Mouse (Mus musculus): ENCODE measurements around the gene Pdss2. TPM values are rescaled to one million over a fixed set of nuclear protein-coding genes. Genes with fewer than 3 reads are reported as not detected.

Gene Pdss2
- total RNA-seq, 1 experiment = 16.6 TPM

GRCm38 (mm10) chr10:43363431-43363851 lies 142.2 kb downstream of the Pdss2 start:
- Histone ChIP-seq H3K4me1 (ENCODE audit: control insufficient read depth in 2 of 2, insufficient read depth in 2 of 2, low read length in 2 of 2, poor library complexity in 1 of 2) (peaks cover 3% of the 10 kb centered on the region in 2 experiments; a peak in 2 of 4 replicates), H3K27ac (ENCODE audit: insufficient read depth, low read depth, low read length, poor library complexity, severe bottlenecking) (no peak overlapping the region), H3K4me3 (ENCODE audit: insufficient read depth in 1 of 2, low read depth in 1 of 2, low read length in 2 of 2, poor library complexity in 1 of 2, severe bottlenecking in 1 of 2) (no peak overlapping the region), H3K9ac (ENCODE audit: insufficient read depth, low read depth, low read length, poor library complexity, severe bottlenecking) (no peak overlapping the region), H3K9me3 (ENCODE audit: control insufficient read depth, insufficient read depth, low read depth, low read length) (no peaks in the 10 kb centered on the region), H3K36me3 (ENCODE audit: control insufficient read depth, insufficient read depth, low read length, poor library complexity, severe bottlenecking) (no peaks in the 10 kb centered on the region)
- in situ Hi-C loops (cut with MboI; ENCODE audit: low sequenced_read_pairs in 2 of 2, unreplicated experiment in 2 of 2) = no loop called here
- TF ChIP-seq ZC3H11A (IDR thresholded peaks at IDR 0.05; ENCODE audit: borderline replicate concordance, low read depth, low read length) = no peak
- no peak for TF ChIP-seq ZNF384 (IDR thresholded peaks at IDR 0.05; ENCODE audit: low read depth, low read length)
- no peak for TF ChIP-seq MAFK (IDR thresholded peaks at IDR 0.05; ENCODE audit: insufficient read depth, low read depth, low read length)
- no peak for TF ChIP-seq HCFC1 (IDR thresholded peaks at IDR 0.05; ENCODE audit: borderline replicate concordance, insufficient read depth, low read length)
- no peak for TF ChIP-seq CHD2 (IDR thresholded peaks at IDR 0.05; ENCODE audit: low read depth, low read length)
- DNase-seq (ENCODE audit: low read depth, low spot score) = no peak

- no peak overlapping the region for H3K27ac ChIP-seq (ENCODE audit: insufficient read depth, low read depth, low read length, poor library complexity, severe bottlenecking)
- TF ChIP-seq HCFC1 (IDR thresholded peaks at IDR 0.05; ENCODE audit: borderline replicate concordance, insufficient read depth, low read length) (no peak), ZC3H11A (IDR thresholded peaks at IDR 0.05; ENCODE audit: borderline replicate concordance, low read depth, low read length) (no peak), MAFK (IDR thresholded peaks at IDR 0.05; ENCODE audit: insufficient read depth, low read depth, low read length) (no peak), ZNF384 (IDR thresholded peaks at IDR 0.05; ENCODE audit: low read depth, low read length) (no peak), CHD2 (IDR thresholded peaks at IDR 0.05; ENCODE audit: low read depth, low read length) (no peak)
- no peaks in the 10 kb centered on the region; a peak in 1 of 4 replicates for H3K4me1 ChIP-seq (ENCODE audit: control insufficient read depth in 2 of 2, insufficient read depth in 2 of 2, low read length in 2 of 2, poor library complexity in 1 of 2)
- in situ Hi-C loops (cut with MboI; ENCODE audit: low sequenced_read_pairs in 2 of 2, unreplicated experiment in 2 of 2) = no loop called here
- H3K4me3 ChIP-seq (ENCODE audit: insufficient read depth in 1 of 2, low read depth in 1 of 2, low read length in 2 of 2, poor library complexity in 1 of 2, severe bottlenecking in 1 of 2) = no peak overlapping the region
- H3K9ac ChIP-seq (ENCODE audit: insufficient read depth, low read depth, low read length, poor library complexity, severe bottlenecking) = no peak overlapping the region
- DNase-seq (ENCODE audit: low read depth, low spot score) = no peak
- no peaks in the 10 kb centered on the region for H3K9me3 ChIP-seq (ENCODE audit: control insufficient read depth, insufficient read depth, low read depth, low read length)
- no peaks in the 10 kb centered on the region for H3K36me3 ChIP-seq (ENCODE audit: control insufficient read depth, insufficient read depth, low read length, poor library complexity, severe bottlenecking)
Observed at GRCm38 (mm10) chr10:43365909-43366308, 144.6 kb downstream of the Pdss2 start.

- H3K4me1 ChIP-seq (ENCODE audit: control insufficient read depth in 2 of 2, insufficient read depth in 2 of 2, low read length in 2 of 2, poor library complexity in 1 of 2) = peaks cover 0 to 7% of the 10 kb centered on the region in 2 experiments; a peak in 2 of 4 replicates
- H3K4me3 ChIP-seq (ENCODE audit: insufficient read depth in 1 of 2, low read depth in 1 of 2, low read length in 2 of 2, poor library complexity in 1 of 2, severe bottlenecking in 1 of 2) = no peak overlapping the region
- no peak for TF ChIP-seq HCFC1 (IDR thresholded peaks at IDR 0.05; ENCODE audit: borderline replicate concordance, insufficient read depth, low read length)
- TF ChIP-seq ZNF384 (IDR thresholded peaks at IDR 0.05; ENCODE audit: low read depth, low read length) = no peak
- TF ChIP-seq CHD2 (IDR thresholded peaks at IDR 0.05; ENCODE audit: low read depth, low read length) = no peak
- TF ChIP-seq MAFK (IDR thresholded peaks at IDR 0.05; ENCODE audit: insufficient read depth, low read depth, low read length) = no peak
- TF ChIP-seq ZC3H11A (IDR thresholded peaks at IDR 0.05; ENCODE audit: borderline replicate concordance, low read depth, low read length) = no peak
- no peak for DNase-seq (ENCODE audit: low read depth, low spot score)
- in situ Hi-C loops (cut with MboI; ENCODE audit: low sequenced_read_pairs in 2 of 2, unreplicated experiment in 2 of 2) = no loop called here
- H3K9ac ChIP-seq (ENCODE audit: insufficient read depth, low read depth, low read length, poor library complexity, severe bottlenecking) = no peak overlapping the region
- H3K36me3 ChIP-seq (ENCODE audit: control insufficient read depth, insufficient read depth, low read length, poor library complexity, severe bottlenecking) = no peaks in the 10 kb centered on the region
- H3K9me3 ChIP-seq (ENCODE audit: control insufficient read depth, insufficient read depth, low read depth, low read length) = no peaks in the 10 kb centered on the region
- H3K27ac ChIP-seq (ENCODE audit: insufficient read depth, low read depth, low read length, poor library complexity, severe bottlenecking) = no peak overlapping the region
Observed at GRCm38 (mm10) chr10:43368611-43369010, 147.3 kb downstream of the Pdss2 start.

GRCm38 (mm10) chr10:43372315-43372714 lies 151.0 kb downstream of the Pdss2 start:
- in situ Hi-C loops (cut with MboI; ENCODE audit: low sequenced_read_pairs in 2 of 2, unreplicated experiment in 2 of 2) = no loop called here
- no peak for TF ChIP-seq ZNF384 (IDR thresholded peaks at IDR 0.05; ENCODE audit: low read depth, low read length)
- TF ChIP-seq CHD2 (IDR thresholded peaks at IDR 0.05; ENCODE audit: low read depth, low read length) = no peak
- no peak for TF ChIP-seq HCFC1 (IDR thresholded peaks at IDR 0.05; ENCODE audit: borderline replicate concordance, insufficient read depth, low read length)
- TF ChIP-seq ZC3H11A (IDR thresholded peaks at IDR 0.05; ENCODE audit: borderline replicate concordance, low read depth, low read length) = no peak
- no peak for TF ChIP-seq MAFK (IDR thresholded peaks at IDR 0.05; ENCODE audit: insufficient read depth, low read depth, low read length)
- H3K9ac ChIP-seq (ENCODE audit: insufficient read depth, low read depth, low read length, poor library complexity, severe bottlenecking) = peak overlapping the region; percentile 31; the same call in 1 of the 2 replicates
- peaks cover 0 to 8% of the 10 kb centered on the region in 2 experiments; a peak in 2 of 4 replicates for H3K4me1 ChIP-seq (ENCODE audit: control insufficient read depth in 2 of 2, insufficient read depth in 2 of 2, low read length in 2 of 2, poor library complexity in 1 of 2)
- H3K4me3 ChIP-seq (ENCODE audit: insufficient read depth in 1 of 2, low read depth in 1 of 2, low read length in 2 of 2, poor library complexity in 1 of 2, severe bottlenecking in 1 of 2) = no peak overlapping the region; a peak in 1 of 4 replicates
- H3K27ac ChIP-seq (ENCODE audit: insufficient read depth, low read depth, low read length, poor library complexity, severe bottlenecking) = no peak overlapping the region
- H3K36me3 ChIP-seq (ENCODE audit: control insufficient read depth, insufficient read depth, low read length, poor library complexity, severe bottlenecking) = no peaks in the 10 kb centered on the region
- no peaks in the 10 kb centered on the region for H3K9me3 ChIP-seq (ENCODE audit: control insufficient read depth, insufficient read depth, low read depth, low read length)
- no peak for DNase-seq (ENCODE audit: low read depth, low spot score)

Data from ES-E14 (cell line).